Mouse (Mus musculus): Measurements from ENCODE around the gene Fignl2.

DNA sequence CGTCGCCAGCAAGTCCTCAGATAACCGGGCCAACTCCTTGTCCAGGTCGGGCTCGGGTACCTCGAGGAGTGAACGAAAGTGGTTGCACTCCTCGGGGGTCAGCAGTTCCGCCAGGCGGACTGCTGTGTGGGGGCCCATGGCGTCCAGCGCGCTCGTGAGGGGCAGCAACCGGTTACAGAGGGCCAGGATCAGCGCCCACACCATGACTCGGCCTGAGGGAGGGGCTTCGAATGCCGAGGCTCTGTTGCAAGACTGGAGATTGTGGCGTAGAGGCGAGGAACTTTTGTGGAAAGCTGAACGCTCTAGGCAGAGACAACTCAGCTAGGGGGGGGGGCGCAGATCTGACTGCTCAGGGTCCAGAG lies 31.2 kb downstream of the Fignl2 start, which contains the start of gene Gm47841:
- no peak for TF ChIP-seq POLR2A (IDR thresholded peaks at IDR 0.05; ENCODE audit: insufficient read length, low read depth)
- no peak for TF ChIP-seq MAX (IDR thresholded peaks at IDR 0.05; ENCODE audit: low read depth)
- TF ChIP-seq MYOG (IDR thresholded peaks at IDR 0.05; ENCODE audit: control insufficient read depth in 1 of 3, insufficient read depth in 1 of 3, insufficient read length in 2 of 3, low read depth in 2 of 3), result no peak
- no peak for TF ChIP-seq E2F4 (IDR thresholded peaks at IDR 0.05; ENCODE audit: insufficient read depth)
- no peak for TF ChIP-seq POLR2AphosphoS2 (IDR thresholded peaks at IDR 0.05; ENCODE audit: insufficient read length, low read depth)
- TF ChIP-seq TCF12 (IDR thresholded peaks at IDR 0.05; ENCODE audit: insufficient read depth, poor library complexity, severe bottlenecking), result no peak
- TF ChIP-seq USF1 (IDR thresholded peaks at IDR 0.05; ENCODE audit: low read depth), result no peak
